Mouse (Mus musculus) central nervous system, embryonic 14 days (tissue): ENCODE results near the gene Hdac8. TPM values are rescaled to one million over a fixed set of nuclear protein-coding genes. Genes with fewer than 3 reads are reported as not detected.

Experiments
- polyA plus RNA-seq: library from polyadenylated mRNA; depleted of rRNA; stranded (reverse); fragments of >200 nt; gene quantifications from 2 replicates; pipeline ENCODE4 v1.2.3, GENCODE M21; 2012; rRNA removed

Gene Hdac8
- polyA plus RNA-seq: 13.9 and 14.1 TPM in 2 replicates

GRCm38 (mm10) chrX:102504644-102505481 lies at the start of gene Hdac8:
Hdac8 (minus strand) TSS chrX:102505359.

GRCm38 (mm10) chrX:102251937-102252860 lies 253.0 kb downstream of the Hdac8 start, which contains the start of gene Cited1:
Cited1 (minus strand) TSS chrX:102252181.

Other genes starting within 250 kb of the Hdac8 start
- gene Phka1, start 138.9 kb upstream of the Hdac8 start, polyA plus RNA-seq: 7.6 and 8.6 TPM in 2 replicates
- not detected in 2 replicates for gene Gm3880, start 181.6 kb upstream of the Hdac8 start, polyA plus RNA-seq
- gene Gm9112, start 202.3 kb upstream of the Hdac8 start, polyA plus RNA-seq: not detected in 2 replicates
- gene Dmrtc1b, start 202.5 kb upstream of the Hdac8 start, polyA plus RNA-seq: not detected in 2 replicates